Mouse (Mus musculus): ENCODE measurements around the gene Tmprss7.

DNA sequence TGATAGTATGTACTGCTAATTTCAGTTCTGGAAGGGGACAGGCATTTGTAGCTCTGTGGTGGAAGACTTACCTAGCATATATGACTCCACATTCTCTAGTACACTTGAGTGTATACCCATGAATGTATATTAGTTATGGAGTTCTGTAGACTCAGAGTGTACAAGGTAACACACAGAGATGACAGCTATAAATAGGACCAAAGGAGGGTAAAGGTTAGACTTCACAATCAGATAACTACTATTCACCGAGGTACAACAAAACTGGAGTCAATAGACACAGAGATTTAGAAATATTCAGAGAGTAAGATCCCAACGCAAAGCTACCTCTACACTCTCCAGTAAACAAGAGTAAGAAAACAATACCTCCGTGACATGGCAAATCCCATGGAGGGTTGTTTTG lies 49.5 kb downstream of the Tmprss7 start:
- no peak for TF ChIP-seq POLR2A (IDR thresholded peaks at IDR 0.05; ENCODE audit: control insufficient read depth, low read depth, low read length)
- no peak for TF ChIP-seq CTCF (IDR thresholded peaks at IDR 0.05; ENCODE audit: control insufficient read depth, insufficient read depth, insufficient replicate concordance, low read depth, low read length)

All from testis, adult 2 months (tissue).